Mouse (Mus musculus): ENCODE measurements at regions not wholly inside any gene's neighbourhood (a gene's known extent, or its start where the extent isn't known, plus 50 kb on each side); places are given as distances from the start of the nearest gene placed in this dataset.

DNA sequence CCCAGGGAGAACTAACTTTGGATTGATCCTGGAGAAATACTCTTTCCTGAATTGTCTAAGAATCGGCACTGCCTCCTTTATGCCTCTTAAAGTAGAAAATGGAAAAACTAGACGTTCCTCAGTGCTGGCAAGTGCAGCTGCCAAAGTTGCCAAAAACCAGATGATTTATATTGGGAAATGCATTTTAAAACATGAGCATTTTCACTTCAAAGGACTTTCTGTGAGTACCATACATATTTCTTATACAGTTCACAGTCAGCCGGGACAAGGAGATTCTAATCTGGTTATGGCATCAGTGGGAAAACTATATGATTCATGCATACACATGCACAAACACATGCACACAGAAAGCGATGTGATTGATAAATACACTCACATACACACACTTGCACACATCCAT lies 315.6 kb upstream of the Tenm3 start:
- Histone ChIP-seq H3K27ac (ENCODE audit: low read depth, low read length) (no peak overlapping the region), H3K9me3 (ENCODE audit: control insufficient read depth, low read length) (no peaks in the 10 kb centered on the region), H3K27me3 (ENCODE audit: control insufficient read depth, insufficient read depth, low read length) (no peaks in the 10 kb centered on the region), H3K4me2 (replicated peaks; ENCODE audit: low read depth, low read length) (no peak overlapping the region), H3K4me3 (ENCODE audit: low read depth, low read length) (no peak overlapping the region), H3K36me3 (ENCODE audit: control insufficient read depth, insufficient read depth, low read length) (no peaks in the 10 kb centered on the region), H3K4me1 (replicated peaks; ENCODE audit: control insufficient read depth, insufficient read depth, low read length) (no peaks in the 10 kb centered on the region), H3K9ac (ENCODE audit: low read depth, low read length) (no peak overlapping the region)
- WGBS: 85% methylated on average over 4 of the region's 4 CpGs
- DNase-seq (ENCODE audit: low spot score) (no peak), ATAC-seq (ENCODE audit: low FRiP score) (no peak)

- Histone ChIP-seq H3K4me2 (replicated peaks; ENCODE audit: low read depth, low read length) (no peak overlapping the region), H3K9me3 (ENCODE audit: control insufficient read depth, low read length) (no peaks in the 10 kb centered on the region), H3K9ac (ENCODE audit: low read depth, low read length) (no peak overlapping the region), H3K27me3 (ENCODE audit: control insufficient read depth, insufficient read depth, low read length) (no peaks in the 10 kb centered on the region), H3K4me1 (replicated peaks; ENCODE audit: control insufficient read depth, insufficient read depth, low read length) (no peaks in the 10 kb centered on the region), H3K36me3 (ENCODE audit: control insufficient read depth, insufficient read depth, low read length) (no peaks in the 10 kb centered on the region), H3K4me3 (ENCODE audit: low read depth, low read length) (no peak overlapping the region), H3K27ac (ENCODE audit: low read depth, low read length) (no peak overlapping the region)
- DNase-seq (ENCODE audit: low spot score) (no peak), ATAC-seq (ENCODE audit: low FRiP score) (no peak)
- 65% methylated on average over 4 of the region's 4 CpGs for WGBS
Observed at GRCm38 (mm10) chr8:49158201-49158600, 314.4 kb upstream of the Tenm3 start.

GRCm38 (mm10) chr8:49136503-49137044 lies 292.8 kb upstream of the Tenm3 start:
- 91% methylated on average over 10 of the region's 10 CpGs for WGBS
- ATAC-seq (ENCODE audit: low FRiP score) (no peak), DNase-seq (ENCODE audit: low spot score) (no peak)
- no peaks in the 10 kb centered on the region for H3K4me1 ChIP-seq (replicated peaks; ENCODE audit: control insufficient read depth, insufficient read depth, low read length)
- H3K4me2 ChIP-seq (replicated peaks; ENCODE audit: low read depth, low read length): no peak overlapping the region
- no peak overlapping the region for H3K9ac ChIP-seq (ENCODE audit: low read depth, low read length)
- H3K9me3 ChIP-seq (ENCODE audit: control insufficient read depth, low read length): no peaks in the 10 kb centered on the region
- no peaks in the 10 kb centered on the region for H3K27me3 ChIP-seq (ENCODE audit: control insufficient read depth, insufficient read depth, low read length)
- H3K36me3 ChIP-seq (ENCODE audit: control insufficient read depth, insufficient read depth, low read length): no peaks in the 10 kb centered on the region
- H3K4me3 ChIP-seq (ENCODE audit: low read depth, low read length): no peak overlapping the region
- H3K27ac ChIP-seq (ENCODE audit: low read depth, low read length): no peak overlapping the region

DNA sequence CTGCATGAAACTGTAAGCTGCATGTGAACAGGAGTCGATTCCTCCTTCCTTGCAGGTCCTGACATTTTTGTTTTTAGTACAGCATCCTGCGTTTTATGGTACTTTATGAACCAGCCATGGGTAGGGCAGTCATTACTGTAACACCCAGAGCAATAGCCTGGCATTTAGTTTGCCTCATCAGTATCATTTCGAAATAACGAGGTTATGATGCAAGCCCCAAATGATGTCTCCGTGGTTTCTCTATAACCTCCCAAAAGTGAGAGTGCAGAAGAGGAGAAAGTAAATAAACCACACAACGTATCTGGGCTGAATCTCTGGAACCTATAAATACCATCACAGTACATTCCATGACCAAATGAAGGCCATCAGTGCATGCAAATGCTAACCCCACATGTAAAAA lies 265.3 kb upstream of the Tenm3 start:
- H3K9ac ChIP-seq (ENCODE audit: low read depth, low read length): no peak overlapping the region
- ATAC-seq (ENCODE audit: low FRiP score): no peak
- no peaks in the 10 kb centered on the region for H3K27me3 ChIP-seq (ENCODE audit: control insufficient read depth, insufficient read depth, low read length)
- H3K9me3 ChIP-seq (ENCODE audit: control insufficient read depth, low read length): no peaks in the 10 kb centered on the region
- no peak overlapping the region for H3K27ac ChIP-seq (ENCODE audit: low read depth, low read length)
- H3K4me1 ChIP-seq (replicated peaks; ENCODE audit: control insufficient read depth, insufficient read depth, low read length): no peaks in the 10 kb centered on the region
- no peak overlapping the region for H3K4me2 ChIP-seq (replicated peaks; ENCODE audit: low read depth, low read length)
- no peak for DNase-seq (ENCODE audit: low spot score)
- no peaks in the 10 kb centered on the region for H3K36me3 ChIP-seq (ENCODE audit: control insufficient read depth, insufficient read depth, low read length)
- WGBS: 87% methylated on average over 6 of the region's 6 CpGs
- no peak overlapping the region for H3K4me3 ChIP-seq (ENCODE audit: low read depth, low read length)

- Histone ChIP-seq H3K4me3 (ENCODE audit: low read depth, low read length) (no peak overlapping the region), H3K4me1 (replicated peaks; ENCODE audit: control insufficient read depth, insufficient read depth, low read length) (no peaks in the 10 kb centered on the region), H3K27me3 (ENCODE audit: control insufficient read depth, insufficient read depth, low read length) (no peaks in the 10 kb centered on the region), H3K4me2 (replicated peaks; ENCODE audit: low read depth, low read length) (no peak overlapping the region), H3K9ac (ENCODE audit: low read depth, low read length) (no peak overlapping the region), H3K27ac (ENCODE audit: low read depth, low read length) (no peak overlapping the region), H3K36me3 (ENCODE audit: control insufficient read depth, insufficient read depth, low read length) (no peaks in the 10 kb centered on the region), H3K9me3 (ENCODE audit: control insufficient read depth, low read length) (no peaks in the 10 kb centered on the region)
- peak; percentile 25 for DNase-seq (ENCODE audit: low spot score)
- no peak for ATAC-seq (ENCODE audit: low FRiP score)
- WGBS: 62% methylated on average over 4 of the region's 4 CpGs
Observed at GRCm38 (mm10) chr8:49108665-49109064, 264.9 kb upstream of the Tenm3 start.

GRCm38 (mm10) chr8:49106531-49106930 lies 262.8 kb upstream of the Tenm3 start:
- no peaks in the 10 kb centered on the region for H3K36me3 ChIP-seq (ENCODE audit: control insufficient read depth, insufficient read depth, low read length)
- no peak overlapping the region for H3K27ac ChIP-seq (ENCODE audit: low read depth, low read length)
- ATAC-seq (ENCODE audit: low FRiP score): no peak
- no peaks in the 10 kb centered on the region for H3K4me1 ChIP-seq (replicated peaks; ENCODE audit: control insufficient read depth, insufficient read depth, low read length)
- no peak for DNase-seq (ENCODE audit: low spot score)
- H3K4me3 ChIP-seq (ENCODE audit: low read depth, low read length): no peak overlapping the region
- WGBS: 69% methylated on average over 3 of the region's 3 CpGs
- H3K9ac ChIP-seq (ENCODE audit: low read depth, low read length): no peak overlapping the region
- H3K9me3 ChIP-seq (ENCODE audit: control insufficient read depth, low read length): no peaks in the 10 kb centered on the region
- no peak overlapping the region for H3K4me2 ChIP-seq (replicated peaks; ENCODE audit: low read depth, low read length)
- no peaks in the 10 kb centered on the region for H3K27me3 ChIP-seq (ENCODE audit: control insufficient read depth, insufficient read depth, low read length)

- Histone ChIP-seq H3K4me2 (replicated peaks; ENCODE audit: low read depth, low read length) (no peak overlapping the region), H3K9me3 (ENCODE audit: control insufficient read depth, low read length) (no peaks in the 10 kb centered on the region), H3K36me3 (ENCODE audit: control insufficient read depth, insufficient read depth, low read length) (no peaks in the 10 kb centered on the region), H3K4me1 (replicated peaks; ENCODE audit: control insufficient read depth, insufficient read depth, low read length) (no peaks in the 10 kb centered on the region), H3K4me3 (ENCODE audit: low read depth, low read length) (no peak overlapping the region), H3K27me3 (ENCODE audit: control insufficient read depth, insufficient read depth, low read length) (no peaks in the 10 kb centered on the region), H3K27ac (ENCODE audit: low read depth, low read length) (no peak overlapping the region), H3K9ac (ENCODE audit: low read depth, low read length) (no peak overlapping the region)
- 90% methylated on average over 7 of the region's 7 CpGs for WGBS
- DNase-seq (ENCODE audit: low spot score) (no peak), ATAC-seq (ENCODE audit: low FRiP score) (no peak)
Observed at GRCm38 (mm10) chr8:49101156-49101555, 257.4 kb upstream of the Tenm3 start.

- no peak for ATAC-seq (ENCODE audit: low FRiP score)
- H3K27ac ChIP-seq (ENCODE audit: low read depth, low read length): no peak overlapping the region
- no peaks in the 10 kb centered on the region for H3K4me1 ChIP-seq (replicated peaks; ENCODE audit: control insufficient read depth, insufficient read depth, low read length)
- H3K9ac ChIP-seq (ENCODE audit: low read depth, low read length): no peak overlapping the region
- no peak overlapping the region for H3K4me3 ChIP-seq (ENCODE audit: low read depth, low read length)
- no peaks in the 10 kb centered on the region for H3K9me3 ChIP-seq (ENCODE audit: control insufficient read depth, low read length)
- peak; percentile 36 for DNase-seq (ENCODE audit: low spot score)
- no peak overlapping the region for H3K4me2 ChIP-seq (replicated peaks; ENCODE audit: low read depth, low read length)
- H3K27me3 ChIP-seq (ENCODE audit: control insufficient read depth, insufficient read depth, low read length): no peaks in the 10 kb centered on the region
- H3K36me3 ChIP-seq (ENCODE audit: control insufficient read depth, insufficient read depth, low read length): no peaks in the 10 kb centered on the region
- 87% methylated on average over 6 of the region's 6 CpGs for WGBS
Observed at GRCm38 (mm10) chr8:49084191-49084875, 240.6 kb upstream of the Tenm3 start.

DNA sequence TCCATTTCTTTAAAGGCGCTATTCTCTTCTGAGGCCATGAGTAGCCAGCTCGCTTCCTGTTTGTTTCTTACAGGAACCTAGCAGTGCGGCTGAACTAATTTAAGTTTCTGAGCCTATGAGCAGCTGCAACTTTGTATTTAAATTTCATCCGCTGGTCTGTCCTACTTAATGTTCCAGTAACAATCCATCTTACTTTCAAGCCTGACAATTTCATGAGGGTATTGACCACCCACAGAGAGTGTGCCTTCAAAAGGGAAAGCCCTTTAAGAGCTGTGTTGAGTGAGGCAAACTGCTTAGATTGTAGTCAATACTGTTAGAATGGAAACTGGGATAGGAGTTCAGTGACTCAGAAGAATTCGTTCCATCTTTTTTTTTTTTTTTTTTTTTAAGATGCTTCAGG lies 225.7 kb upstream of the Tenm3 start:
- ATAC-seq (ENCODE audit: low FRiP score) (no peak), DNase-seq (ENCODE audit: low spot score) (peak; percentile 12)
- Histone ChIP-seq H3K36me3 (ENCODE audit: control insufficient read depth, insufficient read depth, low read length) (no peaks in the 10 kb centered on the region), H3K4me2 (replicated peaks; ENCODE audit: low read depth, low read length) (no peak overlapping the region), H3K9me3 (ENCODE audit: control insufficient read depth, low read length) (no peaks in the 10 kb centered on the region), H3K27ac (ENCODE audit: low read depth, low read length) (no peak overlapping the region), H3K4me3 (ENCODE audit: low read depth, low read length) (no peak overlapping the region), H3K4me1 (replicated peaks; ENCODE audit: control insufficient read depth, insufficient read depth, low read length) (no peaks in the 10 kb centered on the region), H3K27me3 (ENCODE audit: control insufficient read depth, insufficient read depth, low read length) (no peaks in the 10 kb centered on the region), H3K9ac (ENCODE audit: low read depth, low read length) (no peak overlapping the region)
- 65% methylated on average over 5 of the region's 5 CpGs for WGBS

Data from hindbrain, embryonic 11.5 days (tissue).